Mouse (Mus musculus): ENCODE measurements around the gene Cfd. TPM values are rescaled to one million over a fixed set of nuclear protein-coding genes. Genes with fewer than 3 reads are reported as not detected.

Gene Cfd
- total and polyA plus RNA-seq, 2 experiments from 2014 or later: not detected

DNA sequence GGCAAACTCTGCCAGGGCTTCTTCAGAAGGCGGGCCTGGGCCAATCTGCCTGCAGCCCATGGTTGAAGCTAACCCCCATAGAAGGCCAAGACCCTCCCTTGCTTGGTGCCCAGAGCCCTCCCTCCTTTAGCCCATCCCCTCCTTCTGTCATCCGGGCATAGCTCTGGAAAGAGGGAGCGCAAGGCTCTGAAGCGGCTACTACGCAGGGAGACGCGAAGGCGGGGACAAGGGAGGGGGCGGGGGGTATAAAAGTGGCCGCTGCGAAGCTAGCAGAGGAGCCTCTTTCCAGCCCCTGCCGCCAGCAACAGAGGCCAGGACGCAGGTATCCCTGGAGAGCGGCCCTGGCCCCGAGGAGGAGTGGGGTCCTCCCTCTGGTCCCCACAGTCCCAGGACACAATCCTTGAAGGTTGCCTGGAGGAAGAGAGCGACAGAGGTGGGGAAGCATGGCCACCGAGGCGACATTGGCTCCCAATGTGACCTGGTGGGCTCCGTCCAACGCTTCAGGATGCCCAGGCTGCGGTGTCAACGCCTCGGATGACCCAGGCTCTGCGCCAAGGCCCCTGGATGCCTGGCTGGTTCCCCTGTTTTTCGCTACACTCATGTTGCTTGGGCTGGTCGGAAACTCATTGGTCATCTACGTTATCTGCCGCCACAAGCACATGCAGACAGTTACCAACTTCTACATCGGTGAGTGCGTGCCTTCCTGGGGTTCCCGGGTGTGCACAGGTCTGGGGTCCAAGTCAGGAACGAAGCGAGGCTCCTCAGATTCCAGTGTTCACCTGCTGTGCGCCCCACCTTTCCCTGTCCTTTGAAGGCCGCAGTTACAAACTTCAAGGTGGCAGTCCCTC, 27.8 kb downstream of the Cfd start:
- Histone ChIP-seq H3K27me3 (ENCODE audit: insufficient read depth, low read length) (peaks cover 55% of the 10 kb centered on the region), H3K4me2 (ENCODE audit: low read depth) (no peak overlapping the region), H3K9ac (no peak overlapping the region), H3K9me3 (ENCODE audit: low read length) (no peaks in the 10 kb centered on the region), H3K27ac (ENCODE audit: low read depth, low read length) (no peak overlapping the region), H3K4me1 (ENCODE audit: insufficient read depth) (peaks cover 14% of the 10 kb centered on the region), H3K36me3 (ENCODE audit: insufficient read depth) (no peaks in the 10 kb centered on the region), H3K4me3 (ENCODE audit: low read depth, low read length) (no peak overlapping the region)
- ATAC-seq: no peak
- WGBS: 5% methylated on average over 35 of the region's 35 CpGs
- TF ChIP-seq CTCF (IDR thresholded peaks at IDR 0.05; ENCODE audit: low read depth): no peak
- DNase-seq: no peak

DNA sequence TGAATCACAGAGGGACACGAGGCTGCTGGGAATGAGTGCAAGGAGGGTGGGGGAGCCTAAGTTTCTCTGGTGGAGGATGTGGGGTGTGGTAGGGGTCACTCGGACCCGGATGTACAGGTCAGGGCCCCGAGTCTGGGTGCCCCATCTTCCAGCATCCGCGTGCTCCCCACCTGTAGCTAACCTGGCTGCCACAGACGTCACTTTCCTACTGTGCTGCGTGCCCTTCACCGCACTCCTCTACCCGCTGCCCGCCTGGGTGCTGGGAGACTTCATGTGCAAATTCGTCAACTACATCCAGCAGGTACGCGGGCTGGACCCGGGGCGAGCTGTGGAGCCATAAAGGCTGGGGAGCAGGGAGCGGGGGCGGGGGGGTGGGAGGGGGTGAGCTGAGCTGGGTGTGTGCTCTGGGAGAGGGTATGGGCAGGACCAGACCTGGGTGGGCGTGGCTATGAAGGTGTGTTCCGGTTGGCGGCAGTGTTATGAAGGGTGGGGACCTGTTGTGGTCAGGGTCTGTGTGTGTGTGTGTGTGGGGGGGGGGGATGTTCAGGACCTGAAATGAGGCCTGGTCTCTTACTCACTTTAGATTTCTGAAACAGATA, 28.7 kb downstream of the Cfd start:
- Histone ChIP-seq H3K36me3 (ENCODE audit: insufficient read depth) (no peaks in the 10 kb centered on the region), H3K9ac (no peak overlapping the region), H3K27ac (ENCODE audit: low read depth, low read length) (no peak overlapping the region), H3K4me3 (ENCODE audit: low read depth, low read length) (no peak overlapping the region), H3K27me3 (ENCODE audit: insufficient read depth, low read length) (peaks cover 57% of the 10 kb centered on the region), H3K4me1 (ENCODE audit: insufficient read depth) (peaks cover 14% of the 10 kb centered on the region), H3K4me2 (ENCODE audit: low read depth) (no peak overlapping the region), H3K9me3 (ENCODE audit: low read length) (no peaks in the 10 kb centered on the region)
- DNase-seq (no peak), ATAC-seq (no peak)
- 5% methylated on average over 21 of the region's 21 CpGs for WGBS
- TF ChIP-seq CTCF (IDR thresholded peaks at IDR 0.05; ENCODE audit: low read depth): no peak

DNA sequence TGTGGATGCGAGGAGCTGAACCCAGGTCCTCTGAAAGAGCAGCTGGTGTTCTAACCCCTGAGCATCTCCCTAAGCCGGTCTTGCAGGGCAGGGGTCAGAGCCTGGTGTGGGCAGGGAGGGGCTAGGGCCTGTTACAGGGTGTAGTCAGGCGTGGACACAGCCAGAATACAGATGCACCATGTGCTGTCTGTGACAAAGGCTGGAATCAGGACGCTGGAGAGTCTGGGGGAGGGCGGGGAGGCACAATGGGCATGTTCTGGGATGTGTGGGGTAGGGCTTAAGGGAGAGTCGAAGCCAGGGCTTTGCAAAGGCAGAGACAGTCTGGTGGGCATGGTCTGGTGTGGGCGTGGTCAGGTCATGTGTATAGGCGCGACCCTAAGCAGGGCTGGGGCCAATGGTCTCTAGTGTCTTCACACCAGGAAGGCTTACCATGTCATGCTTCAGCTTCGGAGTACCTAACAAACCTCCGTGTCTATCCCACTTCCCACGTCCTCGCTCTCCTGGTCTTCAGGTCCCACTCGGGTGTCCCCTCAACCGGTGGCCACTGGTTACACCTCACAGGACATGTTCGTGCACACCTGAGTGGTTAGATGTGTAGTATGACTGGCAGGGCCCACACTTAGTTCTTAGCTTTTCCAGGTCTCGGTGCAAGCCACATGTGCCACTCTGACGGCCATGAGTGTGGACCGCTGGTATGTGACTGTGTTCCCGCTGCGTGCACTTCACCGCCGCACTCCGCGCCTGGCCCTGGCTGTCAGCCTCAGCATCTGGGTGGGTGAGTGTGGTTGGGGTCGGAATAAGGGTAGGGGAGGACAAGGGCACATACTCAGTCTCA, 29.6 kb downstream of the Cfd start:
- Histone ChIP-seq H3K9me3 (ENCODE audit: low read length) (no peaks in the 10 kb centered on the region), H3K9ac (no peak overlapping the region), H3K36me3 (ENCODE audit: insufficient read depth) (no peaks in the 10 kb centered on the region), H3K4me2 (ENCODE audit: low read depth) (peak overlapping the region; percentile 52), H3K4me1 (ENCODE audit: insufficient read depth) (peaks cover 14% of the 10 kb centered on the region), H3K4me3 (ENCODE audit: low read depth, low read length) (peak overlapping the region; percentile 28), H3K27me3 (ENCODE audit: insufficient read depth, low read length) (peaks cover 57% of the 10 kb centered on the region), H3K27ac (ENCODE audit: low read depth, low read length) (no peak overlapping the region)
- TF ChIP-seq CTCF (IDR thresholded peaks at IDR 0.05; ENCODE audit: low read depth): no peak
- DNase-seq (no peak), ATAC-seq (no peak)
- 15% methylated on average over 26 of the region's 26 CpGs for whole genome bisulfite sequencing

DNA sequence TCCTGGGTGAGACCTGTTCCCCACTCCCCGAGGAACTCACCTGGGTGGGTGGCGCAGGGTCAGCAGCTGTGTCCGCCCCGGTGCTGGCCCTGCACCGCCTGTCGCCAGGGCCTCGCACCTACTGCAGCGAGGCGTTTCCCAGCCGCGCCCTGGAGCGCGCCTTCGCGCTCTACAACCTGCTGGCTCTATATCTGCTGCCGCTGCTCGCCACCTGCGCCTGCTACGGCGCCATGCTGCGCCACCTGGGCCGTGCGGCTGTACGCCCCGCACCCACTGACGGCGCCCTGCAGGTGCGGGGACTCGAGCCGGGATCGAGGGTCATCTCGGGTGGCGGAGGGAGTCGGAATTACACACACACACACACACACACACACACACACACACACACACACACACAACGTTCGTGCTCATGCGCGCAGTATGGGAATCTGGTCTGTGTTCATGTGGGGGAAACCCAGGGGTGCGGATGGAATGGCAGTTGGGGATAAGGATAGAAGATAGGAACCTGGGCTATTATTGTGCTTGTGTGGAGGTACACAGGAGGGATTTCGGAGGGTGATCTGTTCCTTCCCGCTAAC, 30.4 kb downstream of the Cfd start, which contains the start of gene R3hdm4:
Gene R3hdm4, minus strand, starts transcription at position 251 of the 578 bp plus-strand sequence.
- WGBS: 4% methylated on average over 41 of the region's 41 CpGs
- Histone ChIP-seq H3K4me2 (ENCODE audit: low read depth) (peak within 1 kb of the TSS; percentile 52), H3K27me3 (ENCODE audit: insufficient read depth, low read length) (peaks cover 57% of the 10 kb centered on the region), H3K4me1 (ENCODE audit: insufficient read depth) (peaks cover 6% of the 10 kb centered on the region), H3K9ac (peak within 1 kb of the TSS; percentile 31; the same call in 1 of the 2 replicates), H3K27ac (ENCODE audit: low read depth, low read length) (no peak within 1 kb of the TSS), H3K4me3 (ENCODE audit: low read depth, low read length) (peak within 1 kb of the TSS; percentile 28), H3K36me3 (ENCODE audit: insufficient read depth) (no peaks in the 10 kb centered on the region), H3K9me3 (ENCODE audit: low read length) (no peaks in the 10 kb centered on the region)
- ATAC-seq (peak; percentile 7; the same call in 1 of the 2 replicates), DNase-seq (peak; percentile 55)
- no peak for TF ChIP-seq CTCF (IDR thresholded peaks at IDR 0.05; ENCODE audit: low read depth)

DNA sequence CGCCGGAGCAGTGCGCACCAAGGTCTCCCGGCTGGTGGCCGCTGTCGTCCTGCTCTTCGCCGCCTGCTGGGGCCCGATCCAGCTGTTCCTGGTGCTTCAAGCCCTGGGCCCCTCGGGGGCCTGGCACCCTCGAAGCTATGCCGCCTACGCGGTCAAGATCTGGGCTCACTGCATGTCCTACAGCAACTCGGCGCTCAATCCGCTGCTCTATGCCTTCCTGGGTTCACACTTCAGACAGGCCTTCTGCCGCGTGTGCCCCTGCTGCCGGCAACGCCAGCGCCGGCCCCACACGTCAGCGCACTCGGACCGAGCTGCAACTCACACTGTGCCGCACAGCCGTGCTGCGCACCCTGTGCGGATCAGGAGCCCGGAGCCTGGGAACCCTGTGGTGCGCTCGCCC, 30.9 kb downstream of the Cfd start:
- H3K27me3 ChIP-seq (ENCODE audit: insufficient read depth, low read length): peaks cover 57% of the 10 kb centered on the region
- H3K4me2 ChIP-seq (ENCODE audit: low read depth): peak overlapping the region; percentile 52
- H3K36me3 ChIP-seq (ENCODE audit: insufficient read depth): no peaks in the 10 kb centered on the region
- no peaks in the 10 kb centered on the region for H3K9me3 ChIP-seq (ENCODE audit: low read length)
- WGBS: 2% methylated on average over 34 of the region's 34 CpGs
- H3K4me3 ChIP-seq (ENCODE audit: low read depth, low read length): peak overlapping the region; percentile 28
- peaks cover 5% of the 10 kb centered on the region; the same call in 1 of the 2 replicates for H3K4me1 ChIP-seq (ENCODE audit: insufficient read depth)
- DNase-seq: no peak
- ATAC-seq: no peak
- TF ChIP-seq CTCF (IDR thresholded peaks at IDR 0.05; ENCODE audit: low read depth): no peak
- H3K9ac ChIP-seq: peak overlapping the region; percentile 31; the same call in 1 of the 2 replicates
- H3K27ac ChIP-seq (ENCODE audit: low read depth, low read length): no peak overlapping the region

DNA sequence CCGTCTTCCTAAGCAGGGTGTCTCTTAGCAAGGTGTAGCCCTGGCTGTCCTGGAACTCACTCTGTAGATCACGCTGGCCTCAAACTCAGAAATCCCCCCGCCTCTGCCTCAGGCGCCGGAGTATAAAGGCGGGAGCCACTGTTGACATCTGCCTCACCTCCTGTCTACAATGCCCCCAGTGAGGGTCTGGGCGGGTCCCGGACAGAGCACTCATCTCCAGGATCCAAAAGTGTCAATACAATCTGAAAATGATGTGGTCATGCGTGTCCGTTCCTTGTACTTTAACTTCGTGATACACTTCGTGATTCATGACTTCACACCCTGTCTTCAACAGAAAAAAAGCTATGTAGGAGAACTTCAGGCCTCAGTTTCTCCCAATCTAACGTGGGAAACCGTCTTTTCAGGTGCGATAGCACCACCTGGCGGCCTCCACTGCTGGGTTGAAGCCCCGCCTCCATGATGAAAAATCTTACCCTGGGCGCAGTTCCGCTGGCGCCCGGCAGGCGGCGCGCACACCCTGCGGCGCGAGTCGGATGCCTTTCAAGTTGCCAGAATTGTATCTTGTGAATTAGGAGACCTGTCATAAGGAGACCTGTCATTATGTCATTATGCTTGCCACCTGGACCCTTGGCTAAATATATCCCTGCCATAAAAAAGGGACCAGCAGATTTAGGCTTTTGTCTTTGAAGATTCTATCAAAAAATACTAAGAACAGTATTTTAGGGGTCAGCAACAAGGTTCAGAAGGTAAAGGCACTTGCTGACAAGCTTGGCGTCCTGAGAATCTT, 34.5 kb downstream of the Cfd start:
- WGBS: 12% methylated on average over 29 of the region's 29 CpGs
- Histone ChIP-seq H3K9ac (no peak overlapping the region), H3K4me2 (ENCODE audit: low read depth) (peak overlapping the region; percentile 89), H3K4me3 (ENCODE audit: low read depth, low read length) (no peak overlapping the region), H3K27me3 (ENCODE audit: insufficient read depth, low read length) (peaks cover 32% of the 10 kb centered on the region), H3K27ac (ENCODE audit: low read depth, low read length) (no peak overlapping the region), H3K36me3 (ENCODE audit: insufficient read depth) (no peaks in the 10 kb centered on the region), H3K9me3 (ENCODE audit: low read length) (no peaks in the 10 kb centered on the region), H3K4me1 (ENCODE audit: insufficient read depth) (peaks cover 8% of the 10 kb centered on the region; the same call in 1 of the 2 replicates)
- peak; percentile 100 for TF ChIP-seq CTCF (IDR thresholded peaks at IDR 0.05; ENCODE audit: low read depth)
- ATAC-seq (peak; percentile 14), DNase-seq (peak; percentile 96)

Measured in forebrain, postnatal 0 days (tissue).